Mouse (Mus musculus): ENCODE measurements around the gene Map2k7. TPM values are rescaled to one million over a fixed set of nuclear protein-coding genes. Genes with fewer than 3 reads are reported as not detected.

The Map2k7 gene
- polyA plus RNA-seq, 1 experiment, result 85.2 TPM

GRCm38 (mm10) chr8:4265160-4265914 is 26.8 kb downstream of the Map2k7 start:
- Histone ChIP-seq H3K4me3 (replicated peaks; ENCODE audit: insufficient read depth, low read depth, low read length) (no peak overlapping the region), H3K4me1 (ENCODE audit: control insufficient read depth, insufficient read depth, low read length) (no peaks in the 10 kb centered on the region), H3K27ac (ENCODE audit: insufficient read depth, low read length) (no peak overlapping the region), H3K27me3 (ENCODE audit: control insufficient read depth, insufficient read depth, low read length) (no peaks in the 10 kb centered on the region)
- 92% methylated on average over 15 of the region's 15 CpGs for WGBS
- TF ChIP-seq POLR2A (IDR thresholded peaks at IDR 0.05; ENCODE audit: borderline replicate concordance, insufficient read depth, low read length) (no peak), CTCF (IDR thresholded peaks at IDR 0.05; ENCODE audit: borderline replicate concordance, insufficient read depth, low read depth, low read length) (no peak)
- no peak for DNase-seq

- TF ChIP-seq CTCF (IDR thresholded peaks at IDR 0.05; ENCODE audit: borderline replicate concordance, insufficient read depth, low read depth, low read length) (peak; percentile 28; the same call in 1 of the 2 replicates), POLR2A (IDR thresholded peaks at IDR 0.05; ENCODE audit: borderline replicate concordance, insufficient read depth, low read length) (no peak)
- Histone ChIP-seq H3K4me1 (ENCODE audit: control insufficient read depth, insufficient read depth, low read length) (no peaks in the 10 kb centered on the region), H3K4me3 (replicated peaks; ENCODE audit: insufficient read depth, low read depth, low read length) (no peak overlapping the region), H3K27ac (ENCODE audit: insufficient read depth, low read length) (no peak overlapping the region), H3K27me3 (ENCODE audit: control insufficient read depth, insufficient read depth, low read length) (no peaks in the 10 kb centered on the region)
- no peak for DNase-seq
- 65% methylated on average over 15 of the region's 15 CpGs for WGBS
Observed at GRCm38 (mm10) chr8:4267627-4268026, 29.1 kb downstream of the Map2k7 start.

GRCm38 (mm10) chr8:4269609-4270008 is 31.1 kb downstream of the Map2k7 start:
- Histone ChIP-seq H3K27me3 (ENCODE audit: control insufficient read depth, insufficient read depth, low read length) (no peaks in the 10 kb centered on the region), H3K4me3 (replicated peaks; ENCODE audit: insufficient read depth, low read depth, low read length) (no peak overlapping the region), H3K4me1 (ENCODE audit: control insufficient read depth, insufficient read depth, low read length) (peaks cover under 1% of the 10 kb centered on the region; the same call in 1 of the 2 replicates), H3K27ac (ENCODE audit: insufficient read depth, low read length) (no peak overlapping the region)
- 31% methylated on average over 6 of the region's 6 CpGs for WGBS
- TF ChIP-seq POLR2A (IDR thresholded peaks at IDR 0.05; ENCODE audit: borderline replicate concordance, insufficient read depth, low read length) (no peak), CTCF (IDR thresholded peaks at IDR 0.05; ENCODE audit: borderline replicate concordance, insufficient read depth, low read depth, low read length) (no peak)
- no peak for DNase-seq

- under 1% methylated on average over 39 of the region's 39 CpGs for WGBS
- Histone ChIP-seq H3K4me1 (ENCODE audit: control insufficient read depth, insufficient read depth, low read length) (peaks cover 2% of the 10 kb centered on the region; the same call in 1 of the 2 replicates), H3K4me3 (replicated peaks; ENCODE audit: insufficient read depth, low read depth, low read length) (peak within 1 kb of the TSS; percentile 86), H3K27ac (ENCODE audit: insufficient read depth, low read length) (peak within 1 kb of the TSS; percentile 76), H3K27me3 (ENCODE audit: control insufficient read depth, insufficient read depth, low read length) (no peaks in the 10 kb centered on the region)
- DNase-seq, result peak; percentile 95 to 98
- no peak for TF ChIP-seq CTCF (IDR thresholded peaks at IDR 0.05; ENCODE audit: borderline replicate concordance, insufficient read depth, low read depth, low read length)
- peak; percentile 80; the same call in 1 of the 2 replicates for TF ChIP-seq POLR2A (IDR thresholded peaks at IDR 0.05; ENCODE audit: borderline replicate concordance, insufficient read depth, low read length)
Observed at GRCm38 (mm10) chr8:4275275-4276110, 37.0 kb downstream of the Map2k7 start, which contains the start of gene Timm44. Gene Timm44, minus strand, starts transcription at chr8:4275913.

GRCm38 (mm10) chr8:4276111-4276465 is 37.5 kb downstream of the Map2k7 start:
- H3K27ac ChIP-seq (ENCODE audit: insufficient read depth, low read length), result peak overlapping the region; percentile 76
- WGBS, result 20% methylated on average over 9 of the region's 9 CpGs
- TF ChIP-seq POLR2A (IDR thresholded peaks at IDR 0.05; ENCODE audit: borderline replicate concordance, insufficient read depth, low read length) (no peak), CTCF (IDR thresholded peaks at IDR 0.05; ENCODE audit: borderline replicate concordance, insufficient read depth, low read depth, low read length) (no peak)
- H3K4me3 ChIP-seq (replicated peaks; ENCODE audit: insufficient read depth, low read depth, low read length), result peak overlapping the region; percentile 86
- no peak for DNase-seq
- no peaks in the 10 kb centered on the region for H3K27me3 ChIP-seq (ENCODE audit: control insufficient read depth, insufficient read depth, low read length)
- H3K4me1 ChIP-seq (ENCODE audit: control insufficient read depth, insufficient read depth, low read length), result peaks cover 2% of the 10 kb centered on the region; the same call in 1 of the 2 replicates

GRCm38 (mm10) chr8:4292738-4293137 is 54.2 kb downstream of the Map2k7 start:
- no peak for DNase-seq
- Histone ChIP-seq H3K4me1 (ENCODE audit: control insufficient read depth, insufficient read depth, low read length) (no peaks in the 10 kb centered on the region), H3K27me3 (ENCODE audit: control insufficient read depth, insufficient read depth, low read length) (no peaks in the 10 kb centered on the region), H3K27ac (ENCODE audit: insufficient read depth, low read length) (no peak overlapping the region), H3K4me3 (replicated peaks; ENCODE audit: insufficient read depth, low read depth, low read length) (no peak overlapping the region)
- no peak for TF ChIP-seq POLR2A (IDR thresholded peaks at IDR 0.05; ENCODE audit: borderline replicate concordance, insufficient read depth, low read length)
- TF ChIP-seq CTCF (IDR thresholded peaks at IDR 0.05; ENCODE audit: borderline replicate concordance, insufficient read depth, low read depth, low read length), result no peak
- 77% methylated on average over 5 of the region's 5 CpGs for WGBS

Other genes starting within 250 kb of the Map2k7 start
- 0.38 and 0.46 TPM in 2 replicates for gene Cd209f, start 132.9 kb upstream of the Map2k7 start, polyA plus RNA-seq (2012; rRNA removed)
- 0.20 and 0.21 TPM in 2 replicates for gene Cd209g, start 104.6 kb upstream of the Map2k7 start, polyA plus RNA-seq (2012; rRNA removed)
- gene Evi5l, start 72.2 kb upstream of the Map2k7 start, polyA plus RNA-seq (2012; rRNA removed), result 66.5 and 73.3 TPM in 2 replicates
- 8.2 and 8.6 TPM in 2 replicates for gene Prr36, start 21.3 kb upstream of the Map2k7 start, polyA plus RNA-seq (2012; rRNA removed)
- gene Lrrc8e, start 11.9 kb upstream of the Map2k7 start, polyA plus RNA-seq (2012; rRNA removed), result 0.02 TPM in 1 of 2 replicates, not detected in the other
- gene Gm49320, start 125 bp downstream of the Map2k7 start, polyA plus RNA-seq (2012; rRNA removed), result 8.6 and 9.4 TPM in 2 replicates
- gene Tgfbr3l, start 9.5 kb downstream of the Map2k7 start, polyA plus RNA-seq (2012; rRNA removed), result 32.6 and 39.8 TPM in 2 replicates
- 43.8 and 47.0 TPM in 2 replicates for gene Snapc2, start 14.3 kb downstream of the Map2k7 start, polyA plus RNA-seq (2012; rRNA removed)
- gene Ctxn1, start 20.5 kb downstream of the Map2k7 start, polyA plus RNA-seq (2012; rRNA removed), result 21.8 and 24.1 TPM in 2 replicates
- 91.5 and 98.4 TPM in 2 replicates for gene Timm44, start 37.2 kb downstream of the Map2k7 start, polyA plus RNA-seq (2012; rRNA removed)
- 16.9 and 17.2 TPM in 2 replicates for gene Ccl25, start 86.5 kb downstream of the Map2k7 start, polyA plus RNA-seq (2012; rRNA removed)
- 36.8 and 37.3 TPM in 2 replicates for gene Elavl1, start 86.7 kb downstream of the Map2k7 start, polyA plus RNA-seq (2012; rRNA removed)

Data from cerebellum, adult 2 months (tissue).